Mouse (Mus musculus): Measurements from ENCODE around the gene Tmpo. TPM values are rescaled to one million over a fixed set of nuclear protein-coding genes. Genes with fewer than 3 reads are reported as not detected.
A peak's percentile ranks its signal among the peaks of the same experiment; 100 is the strongest.
"Not testable (repeated sequence)": the region's sequence is repeated elsewhere in the genome, so short reads cannot be mapped to it uniquely, and the experiment has no call there.

Tmpo gene
- total RNA-seq, 2 experiments from 2014 or later = 619 to 963 TPM

GRCm38 (mm10) chr10:91187349-91187748, 6.2 kb upstream of the Tmpo start:
- ATAC-seq (ENCODE audit: poor library complexity, severe bottlenecking) = no peak

- no peak for ATAC-seq (ENCODE audit: poor library complexity, severe bottlenecking)
Measured at GRCm38 (mm10) chr10:91185721-91186120, 4.6 kb upstream of the Tmpo start.

- not testable (repeated sequence) for ATAC-seq (ENCODE audit: poor library complexity, severe bottlenecking)
Measured at GRCm38 (mm10) chr10:91184893-91185292, 3.8 kb upstream of the Tmpo start.

- ATAC-seq (ENCODE audit: poor library complexity, severe bottlenecking) = no peak
Measured at GRCm38 (mm10) chr10:91183316-91183715, 2.2 kb upstream of the Tmpo start.

- no peak for ATAC-seq (ENCODE audit: poor library complexity, severe bottlenecking)
Measured at GRCm38 (mm10) chr10:91182291-91182990, 1.3 kb upstream of the Tmpo start.

GRCm38 (mm10) chr10:91181461-91182288, 560 bp upstream of the Tmpo start:
- ATAC-seq (ENCODE audit: poor library complexity, severe bottlenecking) = peak; percentile 86

GRCm38 (mm10) chr10:91180301-91180700, 814 bp downstream of the Tmpo start:
- no peak for ATAC-seq (ENCODE audit: poor library complexity, severe bottlenecking)

- peak; percentile 8; the same call in 1 of the 2 replicates for ATAC-seq (ENCODE audit: poor library complexity, severe bottlenecking)
Measured at GRCm38 (mm10) chr10:91179834-91180233, 1.3 kb downstream of the Tmpo start.

- no peak for ATAC-seq (ENCODE audit: poor library complexity, severe bottlenecking)
Measured at GRCm38 (mm10) chr10:91177201-91177600, 3.9 kb downstream of the Tmpo start.

GRCm38 (mm10) chr10:91172329-91173100, 8.6 kb downstream of the Tmpo start:
- no peak for ATAC-seq (ENCODE audit: poor library complexity, severe bottlenecking)

- peak; percentile 80 for ATAC-seq (ENCODE audit: poor library complexity, severe bottlenecking)
Measured at GRCm38 (mm10) chr10:91171455-91172328, 9.4 kb downstream of the Tmpo start.

GRCm38 (mm10) chr10:91171041-91171440, 10.1 kb downstream of the Tmpo start:
- no peak for ATAC-seq (ENCODE audit: poor library complexity, severe bottlenecking)

- peak; percentile 69 for ATAC-seq (ENCODE audit: poor library complexity, severe bottlenecking)
Measured at GRCm38 (mm10) chr10:91170143-91170941, 10.8 kb downstream of the Tmpo start.

- no peak for ATAC-seq (ENCODE audit: poor library complexity, severe bottlenecking)
Measured at GRCm38 (mm10) chr10:91169414-91170065, 11.6 kb downstream of the Tmpo start.

GRCm38 (mm10) chr10:91167352-91167751, 13.8 kb downstream of the Tmpo start:
- ATAC-seq (ENCODE audit: poor library complexity, severe bottlenecking) = no peak

- ATAC-seq (ENCODE audit: poor library complexity, severe bottlenecking) = peak; percentile 38
Measured at GRCm38 (mm10) chr10:91166890-91167289, 14.2 kb downstream of the Tmpo start.

- ATAC-seq (ENCODE audit: poor library complexity, severe bottlenecking) = no peak
Measured at GRCm38 (mm10) chr10:91165850-91166249, 15.3 kb downstream of the Tmpo start.

GRCm38 (mm10) chr10:91164491-91164890, 16.6 kb downstream of the Tmpo start:
- ATAC-seq (ENCODE audit: poor library complexity, severe bottlenecking) = no peak

All from megakaryocyte, adult 5-6 weeks (primary cell).